Mouse (Mus musculus) adrenal gland, adult (tissue): Measurements from ENCODE around the gene Wdr62.

Experiments
- DNase-seq, 2 experiments: peaks; one replicate each; pipeline ENCODE4 v3.0.0; 2022 to 2023; ENCODE audit warnings: low spot score in 1 of 2; ENCODE audit not compliant: inconsistent age in 2 of 2

The Wdr62 gene

DNA sequence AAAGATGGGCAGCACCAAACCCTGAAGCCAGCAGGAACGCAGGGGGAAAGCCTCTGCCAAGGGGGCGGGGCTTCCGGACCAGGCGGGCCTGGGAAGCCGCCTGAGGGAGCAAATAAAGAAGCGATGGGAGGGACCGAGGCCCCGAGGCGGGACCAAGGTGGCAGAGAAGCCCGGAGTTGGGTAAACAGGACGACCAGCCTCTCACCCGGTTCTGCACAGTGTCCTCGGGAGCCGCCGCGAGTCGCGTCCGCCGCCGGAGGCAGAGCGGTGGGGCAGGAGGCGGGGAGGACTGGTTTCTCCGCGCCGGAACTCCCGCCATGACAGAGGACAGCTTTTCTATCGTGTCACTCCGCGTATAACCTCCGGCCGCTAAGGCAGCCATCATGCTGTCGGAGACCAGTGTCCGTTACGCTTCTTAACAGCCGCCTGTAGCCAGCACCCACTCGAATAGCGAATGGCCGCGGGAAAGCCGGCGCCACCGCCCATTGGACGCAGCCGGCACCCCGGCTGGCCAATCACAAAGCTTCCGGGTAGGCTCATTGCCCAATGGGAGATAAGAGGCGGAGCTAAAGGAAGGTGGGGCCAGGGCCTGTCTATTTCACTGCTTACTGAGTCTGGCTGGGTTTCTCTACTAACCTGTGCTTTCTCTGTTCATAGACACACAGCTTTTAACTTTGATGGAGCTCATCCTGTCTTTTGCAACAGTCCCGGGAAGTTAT, at the start of gene Wdr62, which contains the start of gene Thap8:
Gene Wdr62 (minus strand): TSS at position 469 of the 719 bp plus-strand sequence.
Gene Thap8 (plus strand): TSS at position 144 of the 719 bp plus-strand sequence.
- DNase-seq, result peak; percentile 93 to 97

DNA sequence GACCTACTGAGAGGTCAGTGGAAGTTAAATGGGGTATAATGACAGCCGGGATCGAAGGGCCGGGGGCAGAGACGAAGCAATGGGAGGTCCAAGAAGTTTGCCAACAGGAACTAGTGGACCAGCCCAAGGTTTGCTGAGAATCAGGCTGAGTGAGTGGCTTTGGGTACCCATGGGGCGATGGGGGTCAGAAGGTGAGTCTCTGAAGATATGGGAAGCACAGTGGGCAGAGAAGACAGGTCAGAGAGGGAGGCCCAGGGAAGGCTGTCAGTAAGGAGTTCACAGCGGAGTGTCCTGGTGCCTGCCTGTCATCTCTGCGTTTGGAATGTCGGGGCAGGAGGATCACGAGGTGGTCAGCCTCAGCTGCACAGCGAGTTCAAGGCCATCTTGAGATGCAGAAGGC, 48.2 kb upstream of the Wdr62 start:
- DNase-seq, result no peak

DNA sequence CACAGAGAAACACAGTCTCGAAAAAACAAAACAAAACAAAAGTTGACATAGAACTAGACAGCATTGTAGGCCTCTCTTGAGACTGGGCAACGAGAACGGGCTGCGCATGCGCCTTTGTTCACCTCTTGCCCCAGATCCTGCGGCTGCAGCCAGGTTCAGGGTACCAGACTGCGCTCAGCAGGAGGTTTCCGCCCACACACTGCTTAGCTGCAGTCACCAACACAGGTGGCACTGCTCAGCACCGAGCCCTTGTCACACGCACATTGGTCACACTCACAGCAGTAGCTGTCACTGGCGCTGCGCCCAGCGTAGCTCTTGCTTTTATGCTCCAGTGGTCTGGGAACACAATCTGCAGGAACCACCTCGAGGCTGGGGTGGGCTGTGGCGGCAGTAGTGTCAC, 46.9 kb upstream of the Wdr62 start:
- no peak for DNase-seq

DNA sequence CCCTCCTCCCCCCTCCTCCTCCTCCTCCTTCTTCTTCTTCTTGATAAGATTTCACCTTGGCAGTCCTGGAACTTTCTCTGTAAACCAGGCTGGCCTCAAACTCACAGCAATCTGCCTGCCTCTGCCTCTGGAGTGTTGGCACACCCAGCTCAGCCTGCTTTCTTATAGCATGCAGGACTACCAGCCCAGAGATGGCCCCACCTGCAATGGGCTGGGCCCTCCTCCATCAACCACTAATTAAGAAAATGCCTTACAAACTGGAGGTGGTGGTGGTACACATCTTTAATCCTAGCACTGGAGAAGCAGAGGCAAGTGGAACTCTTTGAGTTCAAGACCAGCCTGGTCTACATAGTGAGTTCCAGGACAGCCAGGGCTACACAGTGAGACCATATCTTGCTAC, 46.2 kb upstream of the Wdr62 start:
- DNase-seq, result no peak

DNA sequence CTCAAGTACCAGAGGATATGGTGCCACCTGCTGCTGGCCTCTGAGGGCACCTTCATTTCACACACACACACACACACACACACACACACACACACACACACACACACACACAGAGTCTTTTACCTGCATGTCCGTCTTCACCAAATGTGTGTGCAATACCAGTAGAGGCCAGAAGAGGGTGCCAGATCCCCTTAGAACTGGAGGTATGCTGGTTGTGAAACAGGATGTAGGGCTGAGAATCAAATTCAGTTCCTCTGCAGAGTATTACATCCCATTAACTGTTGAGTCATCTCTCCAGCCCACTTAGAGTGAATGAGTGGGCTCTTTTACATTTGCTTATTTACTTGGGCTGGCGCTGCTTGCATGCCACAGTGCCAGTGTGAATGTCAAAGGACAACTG, 45.1 kb upstream of the Wdr62 start:
- DNase-seq, result peak in 1 of 2 experiments; percentile 73

DNA sequence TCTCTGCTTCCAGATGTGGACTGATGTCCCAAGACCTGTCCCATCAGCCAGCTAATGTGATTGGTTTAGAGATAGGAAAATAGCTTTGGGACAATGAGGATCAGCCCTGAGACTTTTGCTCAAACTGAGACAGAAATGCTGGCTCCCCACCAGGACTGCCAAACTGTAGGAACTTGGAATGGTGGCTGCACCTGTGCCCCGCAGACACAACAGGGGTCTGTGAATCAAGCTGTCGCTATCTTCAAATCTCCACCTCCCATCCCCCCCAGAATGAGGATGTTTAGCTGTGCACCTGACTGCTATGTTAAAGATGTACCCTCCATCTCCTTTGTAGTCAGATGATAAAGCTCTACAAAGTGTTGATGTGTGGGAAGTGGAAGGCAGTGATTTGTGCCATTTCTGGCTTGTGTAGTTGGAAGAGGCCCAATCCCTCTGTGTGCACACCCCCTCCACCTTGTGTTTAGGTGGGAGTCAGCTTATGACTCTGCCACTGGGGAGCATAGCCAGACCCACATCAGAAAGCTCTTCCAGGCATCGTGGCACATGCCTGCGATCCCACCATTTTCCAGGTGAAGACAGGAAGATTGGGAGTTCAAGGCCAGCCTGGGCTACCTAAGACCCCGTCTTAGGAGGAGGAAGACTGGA, 44.2 kb upstream of the Wdr62 start:
- no peak for DNase-seq

DNA sequence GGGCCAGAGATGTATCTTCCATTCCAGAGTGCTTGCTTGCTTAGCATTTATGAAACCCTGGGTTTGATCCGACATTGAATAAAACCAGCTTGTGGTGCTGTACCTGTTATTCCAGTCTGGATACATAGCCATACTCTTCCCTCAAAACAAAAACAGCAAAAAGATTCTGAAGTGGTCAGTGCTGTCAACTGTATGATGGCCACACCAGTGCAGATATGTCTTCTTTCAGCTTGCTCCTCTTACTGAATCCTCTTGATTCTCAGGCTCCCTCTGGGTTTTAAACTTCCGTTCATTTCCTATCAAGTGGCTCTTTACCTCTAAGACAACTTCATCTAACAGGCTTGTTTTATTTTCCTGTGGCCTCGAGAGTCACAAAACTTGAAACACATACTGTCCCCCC, 43.6 kb upstream of the Wdr62 start, which contains the start of gene Sdhaf1:
Gene Sdhaf1 (minus strand): TSS at position 101 of the 400 bp plus-strand sequence.
- no peak for DNase-seq

DNA sequence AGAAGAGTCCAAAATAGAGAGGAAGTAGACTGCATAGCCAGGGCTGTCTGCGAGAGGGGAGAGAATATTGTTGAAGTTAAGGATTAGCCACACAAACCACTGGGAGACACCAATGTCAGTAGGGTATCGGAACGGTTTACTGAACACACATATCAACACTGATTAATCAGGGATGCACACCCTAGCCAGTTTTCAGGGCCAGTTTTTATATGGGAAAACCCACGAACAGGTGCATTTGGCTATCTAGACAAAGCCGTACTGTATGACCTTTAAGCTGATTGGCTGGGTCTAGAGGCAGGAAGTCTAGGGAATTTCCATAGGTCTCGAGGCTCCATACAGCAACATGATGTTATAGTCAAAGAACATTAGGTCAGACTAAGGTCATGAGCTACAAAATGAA, 42.6 kb upstream of the Wdr62 start:
- no peak for DNase-seq

DNA sequence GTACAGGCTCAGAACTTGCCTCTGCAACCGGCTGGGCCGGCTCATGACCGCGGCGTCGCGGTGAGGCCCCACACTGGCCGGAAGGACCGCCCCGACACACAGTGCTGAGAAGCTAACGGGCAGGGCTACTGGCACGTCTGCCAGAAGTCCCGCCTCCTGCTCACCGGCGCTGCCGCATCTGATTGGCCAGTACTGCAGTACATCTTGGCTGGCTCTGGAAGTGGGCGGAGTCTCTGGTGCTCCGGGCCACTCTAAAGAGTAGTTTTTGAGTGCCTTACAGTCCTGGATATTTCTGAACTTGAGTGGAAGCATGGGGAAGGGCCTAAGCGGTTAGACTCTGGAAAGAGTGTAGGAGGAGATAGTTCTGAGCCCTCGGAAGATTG, 42.1 kb upstream of the Wdr62 start:
- DNase-seq, result peak; percentile 98 to 99

DNA sequence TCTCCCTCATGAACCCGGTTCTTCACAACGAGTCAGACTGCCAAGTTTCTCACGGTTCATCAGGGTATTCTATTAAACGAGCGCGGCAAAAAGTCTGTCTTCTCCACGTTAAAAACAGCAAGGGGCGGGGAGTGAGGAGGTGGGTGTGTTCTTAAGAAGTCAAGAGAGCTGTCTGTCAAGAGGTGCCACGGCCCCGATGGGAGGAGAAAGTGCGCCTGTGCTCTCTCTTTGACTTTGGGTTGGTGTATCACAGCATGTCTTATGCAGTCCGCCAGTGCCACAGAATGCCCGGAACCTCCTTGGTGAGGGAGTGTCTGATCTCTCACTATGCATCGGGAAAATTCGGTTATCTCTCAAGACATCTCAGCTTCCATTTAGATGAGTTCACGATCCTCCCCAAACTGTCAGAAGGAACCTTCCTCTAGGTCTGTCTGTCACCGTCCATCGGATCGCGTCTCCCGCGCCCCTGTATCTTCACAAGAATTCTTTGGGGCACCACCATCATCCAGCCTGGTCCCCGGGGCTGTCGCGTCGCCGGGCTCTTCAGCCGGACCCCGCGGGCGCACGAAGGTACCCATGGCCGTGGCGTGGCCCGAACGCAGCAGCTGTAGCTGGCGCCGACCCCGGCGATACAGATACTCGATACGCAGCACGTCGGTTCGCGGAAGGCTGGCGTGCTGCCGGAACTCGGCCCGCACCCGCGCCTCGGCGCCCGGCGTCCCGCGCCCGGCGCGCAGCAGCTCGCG, 41.5 kb upstream of the Wdr62 start, which contains the start of gene E130208F15Rik:
Gene E130208F15Rik (plus strand): TSS at position 202 of the 746 bp plus-strand sequence.
- peak; percentile 87 to 93 for DNase-seq

DNA sequence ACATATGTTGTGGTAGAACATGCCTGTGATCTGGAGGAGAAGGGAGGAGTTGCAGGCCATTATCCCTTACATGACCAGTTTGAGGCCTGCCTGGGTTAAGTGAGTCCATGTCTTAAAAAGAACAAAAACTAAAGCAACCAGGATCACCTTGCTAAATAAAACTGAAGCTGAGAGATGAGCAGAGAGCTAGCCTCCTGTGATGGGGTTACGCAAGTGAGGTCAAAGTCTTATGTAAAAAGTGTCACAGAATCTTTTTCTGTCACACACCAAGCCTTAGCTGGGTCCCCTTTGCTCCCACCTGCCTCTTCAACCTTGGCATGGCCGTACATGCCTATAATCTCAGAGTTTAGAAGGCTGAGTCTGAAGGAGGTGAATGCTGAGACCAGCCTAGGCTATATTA, 40.7 kb upstream of the Wdr62 start:
- no peak for DNase-seq

DNA sequence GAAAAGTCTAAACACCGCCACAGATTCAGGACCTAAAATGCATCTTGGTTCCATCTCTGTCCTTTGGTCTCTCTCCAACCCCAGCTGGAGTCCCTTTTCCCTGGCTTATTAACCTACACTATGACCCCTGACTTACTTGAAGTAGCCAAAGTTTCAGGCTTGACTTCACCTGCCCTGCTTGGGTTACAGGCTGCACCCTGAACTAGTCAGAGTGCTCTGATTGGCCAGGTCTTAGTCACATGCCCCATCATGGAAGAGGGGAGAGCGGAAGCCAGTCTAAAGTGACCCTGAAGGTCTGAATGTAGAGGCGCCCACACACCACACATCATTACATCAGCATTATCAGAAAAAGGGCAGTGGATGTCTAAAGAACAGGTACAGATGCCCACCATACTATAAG, 37.9 kb upstream of the Wdr62 start:
- no peak for DNase-seq

DNA sequence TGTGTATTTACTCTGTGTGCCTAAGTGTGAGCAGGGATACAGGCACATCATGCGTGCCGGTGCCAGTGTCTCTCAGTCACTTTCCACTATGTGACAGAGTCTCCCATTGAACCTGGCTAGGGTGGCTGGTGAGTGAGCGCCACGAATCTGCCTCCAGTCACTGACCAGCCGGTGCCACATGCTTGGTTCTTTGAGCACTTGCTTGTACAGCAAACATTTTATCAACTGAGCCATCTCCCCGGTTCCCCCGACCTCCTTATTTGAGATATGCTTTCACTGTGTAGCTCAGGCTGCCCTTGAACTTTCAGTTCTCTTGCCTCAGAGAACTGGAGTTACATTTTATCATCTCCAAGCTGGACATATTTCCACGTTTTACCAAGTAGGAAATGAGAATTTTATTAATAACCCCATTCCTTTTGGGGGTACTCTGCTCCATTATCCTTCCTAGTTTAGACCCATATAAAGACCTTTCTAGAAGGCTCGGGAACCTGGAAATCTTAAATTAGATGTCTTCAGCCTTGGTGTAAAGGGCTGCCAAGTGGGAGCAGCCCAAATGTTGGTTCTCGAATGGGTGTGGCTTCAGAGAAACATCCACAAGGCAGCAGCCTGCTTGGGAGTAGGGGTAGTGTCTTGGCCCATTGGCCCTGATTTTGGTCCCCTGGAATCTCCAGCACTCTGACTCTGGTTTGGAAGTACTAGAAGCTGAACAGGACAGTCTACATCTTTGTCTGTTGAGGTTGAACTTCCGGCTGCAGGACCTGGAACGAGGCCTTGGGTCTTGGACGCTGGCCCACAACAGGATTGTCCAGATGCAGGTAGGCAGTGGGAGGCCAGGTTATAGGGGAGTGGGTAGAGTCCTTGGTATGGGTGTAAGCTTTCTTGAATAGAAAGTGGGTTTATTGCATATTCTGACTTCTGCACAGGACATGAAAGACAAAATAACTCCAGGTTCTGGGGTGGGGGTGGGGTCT, 35.6 kb upstream of the Wdr62 start:
- DNase-seq, result peak; percentile 72 to 81

DNA sequence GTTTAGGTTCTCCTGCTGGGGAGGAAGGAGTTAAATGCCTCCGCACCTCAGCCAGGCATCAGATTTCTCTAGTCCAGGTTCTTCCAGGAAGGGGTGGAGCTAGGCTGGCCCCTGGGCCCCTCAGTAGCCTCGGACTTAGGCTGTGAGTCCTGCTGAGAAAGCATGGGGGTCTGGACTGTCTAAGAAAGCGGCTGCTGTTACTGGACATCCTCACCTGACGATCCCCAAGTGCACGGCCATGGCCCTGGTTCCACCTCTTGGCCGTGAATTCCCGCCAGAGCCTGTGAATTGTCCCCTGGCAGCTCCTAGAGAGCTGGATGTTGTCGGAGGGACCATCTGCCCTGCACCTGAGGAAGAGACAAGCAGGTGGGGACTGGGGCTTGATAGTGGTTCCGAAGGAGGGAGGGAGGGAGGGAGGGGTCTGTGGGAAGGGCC, 34.5 kb upstream of the Wdr62 start, which contains the start of gene Syne4:
Gene Syne4 (plus strand): TSS at position 87 of the 435 bp plus-strand sequence.
- DNase-seq, result peak in 1 of 2 experiments; percentile 54

DNA sequence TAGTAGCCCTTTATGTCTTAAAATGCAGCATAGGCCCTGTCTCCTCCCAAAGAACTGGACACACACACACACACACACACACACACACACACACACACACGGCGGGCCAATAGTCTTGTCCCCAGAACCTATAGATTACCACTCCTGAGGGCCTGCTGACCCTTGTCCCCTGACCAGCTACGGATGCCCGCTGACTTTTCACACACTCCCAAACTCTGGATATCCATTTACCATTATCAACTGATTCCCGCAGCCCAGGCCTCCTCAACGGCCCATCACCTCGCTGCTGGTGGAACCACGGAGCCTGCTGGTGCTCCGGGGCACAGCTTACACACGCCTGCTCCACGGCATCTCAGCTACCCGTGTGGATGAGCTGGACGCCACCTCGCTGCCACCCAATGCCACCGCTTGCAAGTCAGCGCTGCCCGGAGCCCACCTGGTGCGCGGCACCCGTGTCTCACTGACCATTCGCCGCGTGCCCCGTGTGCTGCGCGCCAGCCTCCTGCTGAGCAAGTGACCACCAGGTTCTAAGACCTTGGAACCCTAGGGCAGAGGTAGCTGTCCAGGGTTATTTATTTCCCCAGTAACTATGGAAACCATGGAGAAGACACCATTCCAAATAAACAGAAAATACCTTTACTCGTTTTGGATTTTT, 33.6 kb upstream of the Wdr62 start:
- DNase-seq, result no peak

DNA sequence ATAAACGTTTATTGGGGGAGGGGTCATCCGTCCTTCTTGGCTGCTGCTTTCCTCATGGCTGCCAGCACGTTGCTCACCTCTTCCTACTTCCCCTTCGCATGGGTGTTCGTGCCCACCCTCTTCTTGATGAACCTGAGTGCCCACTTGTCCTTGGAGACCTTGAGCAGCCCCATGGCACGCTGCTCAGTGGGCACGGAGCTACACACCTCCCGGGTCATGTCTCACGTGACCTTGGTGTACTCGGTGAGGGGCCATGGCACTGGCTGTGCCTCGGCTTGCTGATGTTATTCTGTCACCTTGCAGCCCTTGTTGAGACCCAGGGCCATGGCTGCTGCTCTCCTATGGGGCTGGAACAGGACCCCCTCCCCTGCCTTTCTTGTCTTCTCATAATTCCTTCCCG, 29.9 kb upstream of the Wdr62 start:
- no peak for DNase-seq

DNA sequence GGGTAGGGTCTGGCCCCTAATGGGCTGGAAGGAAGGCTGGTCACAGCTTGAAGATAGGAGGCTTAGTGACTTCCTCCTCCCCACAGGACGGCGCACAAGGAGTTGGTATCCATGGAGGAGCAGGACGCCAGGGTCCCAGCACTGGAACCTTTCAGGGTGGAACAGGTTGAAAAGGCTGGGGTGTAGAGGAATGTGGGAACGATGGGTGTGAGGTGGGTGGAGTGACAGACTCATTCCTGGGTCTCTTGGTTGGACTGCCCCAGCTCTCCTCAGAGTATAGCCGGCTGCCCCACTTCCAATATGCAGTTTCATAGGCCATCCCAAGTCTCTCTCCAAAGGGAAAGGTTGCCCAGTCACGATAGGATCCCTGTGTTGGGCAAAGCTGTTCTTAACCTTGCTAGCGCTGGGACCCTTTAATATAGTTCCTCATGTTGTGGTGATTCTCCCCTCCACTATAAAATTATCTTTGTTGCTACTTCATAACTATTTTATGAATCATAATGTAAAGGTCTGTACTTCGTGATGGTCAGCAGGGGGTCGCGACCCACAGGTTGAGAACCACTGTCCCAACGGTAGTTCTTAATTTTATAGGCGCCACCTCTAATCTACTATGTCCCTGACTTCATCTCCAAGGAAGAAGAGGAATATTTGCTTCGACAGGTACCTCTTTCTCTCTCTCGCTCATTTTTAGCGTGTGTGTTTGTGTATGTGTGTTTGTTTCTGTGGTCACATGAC, 29.3 kb upstream of the Wdr62 start:
- no peak for DNase-seq

DNA sequence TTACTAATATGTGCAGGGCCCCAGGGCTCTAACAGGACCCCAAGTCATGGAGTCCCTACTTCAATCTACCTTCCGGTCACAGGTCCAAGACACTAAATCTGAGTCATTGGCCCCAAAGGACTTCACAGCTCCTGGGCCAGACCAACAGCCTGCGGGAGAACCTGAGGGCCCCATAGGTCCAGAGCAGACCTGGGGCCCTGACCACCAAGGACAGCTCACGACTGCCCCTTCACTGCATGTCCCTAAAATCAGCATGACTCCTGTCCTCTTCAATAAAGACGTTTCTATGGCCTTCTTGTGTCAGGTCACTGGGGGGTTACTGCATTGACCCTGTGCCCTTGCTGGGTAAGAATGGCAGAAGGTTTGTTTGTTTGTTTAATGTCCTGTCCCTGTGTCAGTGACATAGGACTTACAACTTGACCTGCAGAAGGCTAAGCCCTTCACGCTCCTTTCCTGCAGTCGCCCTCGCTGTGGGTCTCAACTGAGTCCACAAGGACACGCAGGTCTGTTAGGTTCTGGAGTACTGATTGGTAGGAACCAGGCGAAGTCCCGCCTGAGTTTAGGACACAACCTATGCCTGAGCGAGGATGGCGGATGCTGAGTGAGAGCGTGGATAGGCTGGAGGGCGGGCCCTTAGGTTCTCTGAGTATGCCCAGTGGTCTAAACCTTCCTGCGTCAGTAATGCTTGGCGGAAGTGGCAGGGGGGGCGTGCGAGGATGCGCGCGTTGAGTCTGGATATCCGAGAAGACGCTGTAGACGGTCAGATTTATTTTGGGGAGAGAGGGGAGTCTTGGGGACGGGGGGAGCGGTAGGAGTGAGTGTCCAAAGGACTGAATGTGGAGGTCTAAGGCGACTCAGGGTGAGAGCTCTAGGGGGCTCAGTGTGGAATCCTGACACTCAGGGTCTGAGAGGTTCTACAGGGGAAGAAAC, 28.1 kb upstream of the Wdr62 start, which contains the start of gene Alkbh6:
Gene Alkbh6 (plus strand): TSS at position 642 of the 930 bp plus-strand sequence.
- peak; percentile 96 to 97 for DNase-seq
